Mouse (Mus musculus): Measurements from ENCODE around the gene Yeats2. TPM values are rescaled to one million over a fixed set of nuclear protein-coding genes. Genes with fewer than 3 reads are reported as not detected.

Gene Yeats2
- polyA plus RNA-seq, 2 experiments = 31.3 to 75.3 TPM

- no peak for ATAC-seq (ENCODE audit: low FRiP score, low read depth)
- DNase-seq (ENCODE audit: low spot score) = no peak
- WGBS = 54% methylated on average over 2 of the region's 2 CpGs
- H3K4me2 ChIP-seq (replicated peaks; ENCODE audit: low read depth, low read length, severe bottlenecking) = no peak overlapping the region
- TF ChIP-seq POLR2A (IDR thresholded peaks at IDR 0.05; ENCODE audit: borderline replicate concordance, extremely low read depth, insufficient read depth, insufficient read length) = no peak
- no peak overlapping the region for H3K9ac ChIP-seq (ENCODE audit: low read depth, low read length, severe bottlenecking)
- no peaks in the 10 kb centered on the region for H3K9me3 ChIP-seq (ENCODE audit: control insufficient read depth, low read length)
- H3K27me3 ChIP-seq (ENCODE audit: control insufficient read depth, insufficient read depth, low read length) = no peaks in the 10 kb centered on the region
- H3K4me1 ChIP-seq (ENCODE audit: control insufficient read depth, insufficient read depth, low read length) = no peaks in the 10 kb centered on the region
- H3K4me3 ChIP-seq (replicated peaks; ENCODE audit: low read length) = no peak overlapping the region
- H3K36me3 ChIP-seq (ENCODE audit: control insufficient read depth, insufficient read depth, low read length) = peaks cover 15% of the 10 kb centered on the region; the same call in 1 of the 2 replicates
- H3K27ac ChIP-seq (replicated peaks; ENCODE audit: low read depth, low read length) = no peak overlapping the region
These were observed 10.5 kb upstream of the Yeats2 start for GRCm38 (mm10) chr16:20130397-20130796.

DNA sequence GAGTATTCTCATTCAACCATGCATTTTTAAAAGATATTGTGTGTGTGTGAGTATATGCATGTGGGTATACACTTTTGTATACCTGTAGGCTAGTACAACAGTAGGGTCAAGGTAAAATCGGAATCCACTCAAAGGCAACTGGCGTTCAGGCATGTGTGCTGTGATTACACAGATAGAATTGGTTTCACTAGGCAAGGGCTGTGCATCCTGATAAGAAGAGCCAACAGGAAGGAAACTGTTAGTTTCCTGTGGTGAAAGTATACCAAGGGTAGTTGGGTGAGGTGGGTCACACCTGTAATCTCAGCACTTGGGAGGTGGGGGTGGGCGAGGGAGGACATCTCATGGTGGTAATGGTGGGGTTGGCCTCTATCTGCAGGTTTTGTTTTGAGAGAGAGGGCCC is 3.7 kb downstream of the Yeats2 start:
- no peak for DNase-seq (ENCODE audit: low spot score)
- no peak for ATAC-seq (ENCODE audit: low FRiP score, low read depth)
- Histone ChIP-seq H3K27ac (replicated peaks; ENCODE audit: low read depth, low read length) (no peak overlapping the region), H3K4me2 (replicated peaks; ENCODE audit: low read depth, low read length, severe bottlenecking) (no peak overlapping the region), H3K9me3 (ENCODE audit: control insufficient read depth, low read length) (no peaks in the 10 kb centered on the region), H3K4me3 (replicated peaks; ENCODE audit: low read length) (no peak overlapping the region), H3K9ac (ENCODE audit: low read depth, low read length, severe bottlenecking) (no peak overlapping the region), H3K36me3 (ENCODE audit: control insufficient read depth, insufficient read depth, low read length) (peaks cover 3% of the 10 kb centered on the region), H3K4me1 (ENCODE audit: control insufficient read depth, insufficient read depth, low read length) (peaks cover 14% of the 10 kb centered on the region), H3K27me3 (ENCODE audit: control insufficient read depth, insufficient read depth, low read length) (no peaks in the 10 kb centered on the region)
- TF ChIP-seq POLR2A (IDR thresholded peaks at IDR 0.05; ENCODE audit: borderline replicate concordance, extremely low read depth, insufficient read depth, insufficient read length) = no peak
- WGBS = 91% methylated on average over 3 of the region's 3 CpGs

- DNase-seq (ENCODE audit: low spot score) (no peak), ATAC-seq (ENCODE audit: low FRiP score, low read depth) (no peak)
- Histone ChIP-seq H3K27ac (replicated peaks; ENCODE audit: low read depth, low read length) (no peak overlapping the region), H3K4me3 (replicated peaks; ENCODE audit: low read length) (no peak overlapping the region), H3K9ac (ENCODE audit: low read depth, low read length, severe bottlenecking) (no peak overlapping the region), H3K9me3 (ENCODE audit: control insufficient read depth, low read length) (no peaks in the 10 kb centered on the region), H3K4me1 (ENCODE audit: control insufficient read depth, insufficient read depth, low read length) (no peaks in the 10 kb centered on the region), H3K4me2 (replicated peaks; ENCODE audit: low read depth, low read length, severe bottlenecking) (no peak overlapping the region), H3K36me3 (ENCODE audit: control insufficient read depth, insufficient read depth, low read length) (peaks cover 51% of the 10 kb centered on the region), H3K27me3 (ENCODE audit: control insufficient read depth, insufficient read depth, low read length) (no peaks in the 10 kb centered on the region)
- WGBS = 69% methylated on average over 5 of the region's 5 CpGs
- TF ChIP-seq POLR2A (IDR thresholded peaks at IDR 0.05; ENCODE audit: borderline replicate concordance, extremely low read depth, insufficient read depth, insufficient read length) = no peak
These were observed 11.1 kb downstream of the Yeats2 start for GRCm38 (mm10) chr16:20151991-20152390.

- DNase-seq (ENCODE audit: low spot score) (no peak), ATAC-seq (ENCODE audit: low FRiP score, low read depth) (no peak)
- H3K36me3 ChIP-seq (ENCODE audit: control insufficient read depth, insufficient read depth, low read length) = peaks cover 67% of the 10 kb centered on the region
- no peaks in the 10 kb centered on the region for H3K27me3 ChIP-seq (ENCODE audit: control insufficient read depth, insufficient read depth, low read length)
- H3K4me2 ChIP-seq (replicated peaks; ENCODE audit: low read depth, low read length, severe bottlenecking) = no peak overlapping the region
- H3K27ac ChIP-seq (replicated peaks; ENCODE audit: low read depth, low read length) = no peak overlapping the region
- 75% methylated on average over 3 of the region's 3 CpGs for WGBS
- H3K4me1 ChIP-seq (ENCODE audit: control insufficient read depth, insufficient read depth, low read length) = no peaks in the 10 kb centered on the region
- no peak overlapping the region for H3K9ac ChIP-seq (ENCODE audit: low read depth, low read length, severe bottlenecking)
- H3K4me3 ChIP-seq (replicated peaks; ENCODE audit: low read length) = no peak overlapping the region
- TF ChIP-seq POLR2A (IDR thresholded peaks at IDR 0.05; ENCODE audit: borderline replicate concordance, extremely low read depth, insufficient read depth, insufficient read length) = no peak
- no peaks in the 10 kb centered on the region for H3K9me3 ChIP-seq (ENCODE audit: control insufficient read depth, low read length)
These were observed 12.9 kb downstream of the Yeats2 start for GRCm38 (mm10) chr16:20153742-20154141.

DNA sequence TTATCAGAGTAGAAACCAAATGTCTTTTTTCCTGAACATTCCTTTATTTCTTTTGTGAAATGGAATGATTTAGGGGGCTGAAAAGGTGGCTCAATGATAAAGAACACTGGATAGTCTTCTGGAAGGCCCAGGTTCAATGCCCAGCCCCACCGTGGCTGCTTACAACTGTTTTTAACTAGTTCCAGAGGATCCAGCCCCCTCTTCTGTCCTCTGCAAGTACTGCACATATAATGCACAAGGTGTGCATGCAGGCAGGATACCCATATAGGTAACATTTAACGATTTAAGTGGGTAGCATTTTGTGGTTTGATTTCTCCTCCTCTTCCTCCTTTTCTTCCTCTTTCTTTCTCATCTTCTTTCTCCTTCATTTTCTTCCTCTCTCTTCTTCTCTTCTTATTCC is 19.3 kb downstream of the Yeats2 start:
- Histone ChIP-seq H3K4me2 (replicated peaks; ENCODE audit: low read depth, low read length, severe bottlenecking) (no peak overlapping the region), H3K4me1 (ENCODE audit: control insufficient read depth, insufficient read depth, low read length) (no peaks in the 10 kb centered on the region), H3K9ac (ENCODE audit: low read depth, low read length, severe bottlenecking) (no peak overlapping the region), H3K9me3 (ENCODE audit: control insufficient read depth, low read length) (no peaks in the 10 kb centered on the region), H3K4me3 (replicated peaks; ENCODE audit: low read length) (no peak overlapping the region), H3K27me3 (ENCODE audit: control insufficient read depth, insufficient read depth, low read length) (no peaks in the 10 kb centered on the region), H3K36me3 (ENCODE audit: control insufficient read depth, insufficient read depth, low read length) (peaks cover 92% of the 10 kb centered on the region), H3K27ac (replicated peaks; ENCODE audit: low read depth, low read length) (no peak overlapping the region)
- 81% methylated on average over 2 of the region's 2 CpGs for WGBS
- no peak for TF ChIP-seq POLR2A (IDR thresholded peaks at IDR 0.05; ENCODE audit: borderline replicate concordance, extremely low read depth, insufficient read depth, insufficient read length)
- ATAC-seq (ENCODE audit: low FRiP score, low read depth) = no peak
- no peak for DNase-seq (ENCODE audit: low spot score)

- no peak for TF ChIP-seq POLR2A (IDR thresholded peaks at IDR 0.05; ENCODE audit: borderline replicate concordance, extremely low read depth, insufficient read depth, insufficient read length)
- Histone ChIP-seq H3K4me1 (ENCODE audit: control insufficient read depth, insufficient read depth, low read length) (no peaks in the 10 kb centered on the region), H3K4me2 (replicated peaks; ENCODE audit: low read depth, low read length, severe bottlenecking) (no peak overlapping the region), H3K27me3 (ENCODE audit: control insufficient read depth, insufficient read depth, low read length) (no peaks in the 10 kb centered on the region), H3K4me3 (replicated peaks; ENCODE audit: low read length) (no peak overlapping the region), H3K27ac (replicated peaks; ENCODE audit: low read depth, low read length) (no peak overlapping the region), H3K9ac (ENCODE audit: low read depth, low read length, severe bottlenecking) (no peak overlapping the region), H3K9me3 (ENCODE audit: control insufficient read depth, low read length) (peaks cover 10% of the 10 kb centered on the region), H3K36me3 (ENCODE audit: control insufficient read depth, insufficient read depth, low read length) (peaks cover 89% of the 10 kb centered on the region)
- ATAC-seq (ENCODE audit: low FRiP score, low read depth) (no peak), DNase-seq (ENCODE audit: low spot score) (no peak)
- 91% methylated on average over 3 of the region's 3 CpGs for WGBS
These were observed 28.2 kb downstream of the Yeats2 start for GRCm38 (mm10) chr16:20169071-20169470.
